Mouse (Mus musculus) kidney, adult 18-20 months (tissue): Measurements from ENCODE around the gene Kcnd2.

Experiments
- DNase-seq: peaks from one replicate; pipeline ENCODE4 v3.0.0; 2021

Kcnd2 gene

GRCm38 (mm10) chr6:21692861-21693350, 477.6 kb downstream of the Kcnd2 start:
- no peak for DNase-seq

- DNase-seq: no peak
Measured at GRCm38 (mm10) chr6:21697641-21698040, 482.3 kb downstream of the Kcnd2 start.

- no peak for DNase-seq
Measured at GRCm38 (mm10) chr6:21701131-21701530, 485.8 kb downstream of the Kcnd2 start.

GRCm38 (mm10) chr6:21709228-21709627, 493.9 kb downstream of the Kcnd2 start:
- no peak for DNase-seq

- no peak for DNase-seq
Measured at GRCm38 (mm10) chr6:21719121-21719520, 503.8 kb downstream of the Kcnd2 start.

- no peak for DNase-seq
Measured at GRCm38 (mm10) chr6:21722238-21722637, 506.9 kb downstream of the Kcnd2 start.

- DNase-seq: no peak
Measured at GRCm38 (mm10) chr6:21740606-21741005, 525.3 kb downstream of the Kcnd2 start.

GRCm38 (mm10) chr6:21744615-21745266, 529.4 kb downstream of the Kcnd2 start:
- no peak for DNase-seq

- no peak for DNase-seq
Measured at GRCm38 (mm10) chr6:21747536-21747935, 532.2 kb downstream of the Kcnd2 start.

GRCm38 (mm10) chr6:21767787-21768221, 552.5 kb downstream of the Kcnd2 start:
- DNase-seq: no peak

GRCm38 (mm10) chr6:21768745-21769446, 553.6 kb downstream of the Kcnd2 start:
- peak; percentile 13 for DNase-seq

GRCm38 (mm10) chr6:21769447-21769809, 554.1 kb downstream of the Kcnd2 start:
- no peak for DNase-seq

GRCm38 (mm10) chr6:21774213-21774916, 559.1 kb downstream of the Kcnd2 start:
- DNase-seq: no peak
